Mouse (Mus musculus) neural tube, embryonic 10.5 days (tissue): ENCODE data around the gene Hnrnph2.

Experiments used
- DNase-seq: peaks from one replicate; pipeline ENCODE4 v3.0.0-alpha.2; 2017; ENCODE audit warnings: low spot score; ENCODE audit errors: extremely low spot score

The Hnrnph2 gene

GRCm38 (mm10) chrX:134600659-134601379 is at the start of gene Hnrnph2, which contains the start of gene Gla:
Hnrnph2 (plus strand) TSS chrX:134601179.
Gla (minus strand) TSS chrX:134601125.
- DNase-seq: peak; percentile 85

- no peak for DNase-seq
Measured at GRCm38 (mm10) chrX:134553326-134553725, 47.7 kb upstream of the Hnrnph2 start.

GRCm38 (mm10) chrX:134554425-134554824 is 46.6 kb upstream of the Hnrnph2 start:
- no peak for DNase-seq

GRCm38 (mm10) chrX:134564326-134564725 is 36.7 kb upstream of the Hnrnph2 start:
- no peak for DNase-seq

GRCm38 (mm10) chrX:134566536-134567222 is 34.3 kb upstream of the Hnrnph2 start:
- DNase-seq: no peak

GRCm38 (mm10) chrX:134577896-134578295 is 23.1 kb upstream of the Hnrnph2 start:
- DNase-seq: no peak

GRCm38 (mm10) chrX:134580528-134581305 is 20.3 kb upstream of the Hnrnph2 start:
- DNase-seq: no peak

GRCm38 (mm10) chrX:134582270-134582669 is 18.7 kb upstream of the Hnrnph2 start:
- DNase-seq: no peak

- DNase-seq: no peak
Measured at GRCm38 (mm10) chrX:134582888-134583669, 17.9 kb upstream of the Hnrnph2 start, which contains the start of gene Btk. Btk (minus strand) TSS chrX:134583570.

GRCm38 (mm10) chrX:134585103-134586002 is 15.6 kb upstream of the Hnrnph2 start, which contains the start of gene Rpl36a:
Rpl36a (plus strand) TSS chrX:134585654.
- DNase-seq: peak; percentile 82

GRCm38 (mm10) chrX:134586447-134586846 is 14.5 kb upstream of the Hnrnph2 start:
- no peak for DNase-seq

- DNase-seq: no peak
Measured at GRCm38 (mm10) chrX:134588261-134588660, 12.7 kb upstream of the Hnrnph2 start.

GRCm38 (mm10) chrX:134588997-134589396 is 12.0 kb upstream of the Hnrnph2 start:
- DNase-seq: no peak

GRCm38 (mm10) chrX:134589836-134590235 is 11.1 kb upstream of the Hnrnph2 start:
- no peak for DNase-seq

- no peak for DNase-seq
Measured at GRCm38 (mm10) chrX:134599922-134600565, 935 bp upstream of the Hnrnph2 start.

- DNase-seq: no peak
Measured at GRCm38 (mm10) chrX:134601380-134602120, 571 bp downstream of the Hnrnph2 start.

GRCm38 (mm10) chrX:134609472-134609871 is 8.5 kb downstream of the Hnrnph2 start:
- DNase-seq: no peak

- DNase-seq: no peak
Measured at GRCm38 (mm10) chrX:134610984-134611383, 10.0 kb downstream of the Hnrnph2 start.
